Mouse (Mus musculus) heart, postnatal 25 days (tissue): Measurements from ENCODE around the gene Olfr1263. TPM values are rescaled to one million over a fixed set of nuclear protein-coding genes. Genes with fewer than 3 reads are reported as not detected.

Source experiments
- DNase-seq: peaks from one replicate; pipeline ENCODE4 v3.0.0; 2022; ENCODE audit warnings: low spot score
- intact Hi-C: fragments of 180-260 bp; cut with DNase I; formaldehyde crosslinking; loops from one replicate; pipeline ENCODE4 v1.15.1; 2025
- total RNA-seq, 2 experiments: library from RNA; stranded (reverse); gene quantifications; 2 replicates each; pipeline ENCODE4 v1.2.3; 2021

The Olfr1263 gene
- not detected for total RNA-seq

- DNase-seq, result no peak
- intact Hi-C loops, result no loop called here
Measured at GRCm38 (mm10) chr2:90011831-90012230, at the start of gene Olfr1263. Gene Olfr1263, plus strand, starts transcription at chr2:90012131.

GRCm38 (mm10) chr2:89974184-89974583 is 37.7 kb upstream of the Olfr1263 start, which contains the start of gene Olfr1260:
Gene Olfr1260, plus strand, starts transcription at chr2:89974340.
- no peak for DNase-seq
- intact Hi-C loops, result no loop called here

- intact Hi-C loops, result no loop called here
- DNase-seq, result no peak
Measured at GRCm38 (mm10) chr2:89977709-89978108, 34.2 kb upstream of the Olfr1263 start.

GRCm38 (mm10) chr2:89990921-89991320 is 21.0 kb upstream of the Olfr1263 start, which contains the start of gene Olfr1261:
Gene Olfr1261, plus strand, starts transcription at chr2:89991221.
- DNase-seq, result no peak
- intact Hi-C loops, result no loop called here

GRCm38 (mm10) chr2:89999845-90000244 is 12.1 kb upstream of the Olfr1263 start, which contains the start of gene Olfr1262:
Gene Olfr1262, plus strand, starts transcription at chr2:90000145.
- DNase-seq, result no peak

GRCm38 (mm10) chr2:90025477-90025876 is 13.5 kb downstream of the Olfr1263 start, which contains the start of gene Olfr1264:
Gene Olfr1264, minus strand, starts transcription at chr2:90025577.
- DNase-seq, result no peak
- intact Hi-C loops, result no loop called here

More at GRCm38 (mm10) chr2:89999845-90000244, 12.1 kb upstream of the Olfr1263 start, which contains the start of gene Olfr1262:
- intact Hi-C loops, result no loop called here

GRCm38 (mm10) chr2:90035037-90035436 is 23.1 kb downstream of the Olfr1263 start, which contains the start of gene Olfr1265:
Gene Olfr1265, plus strand, starts transcription at chr2:90035337.
- intact Hi-C loops, result no loop called here
- DNase-seq, result no peak

- intact Hi-C loops, result no loop called here
- no peak for DNase-seq
Measured at GRCm38 (mm10) chr2:90063494-90063893, 51.6 kb downstream of the Olfr1263 start, which contains the start of gene Olfr140. Gene Olfr140, minus strand, starts transcription at chr2:90063594.

Other genes with a start within 250 kb of the Olfr1263 start
- not detected for gene Olfr1254, start 218.5 kb upstream of the Olfr1263 start, total RNA-seq
- not detected for gene Olfr1255, start 200.1 kb upstream of the Olfr1263 start, total RNA-seq
- not detected for gene Olfr1256, start 170.6 kb upstream of the Olfr1263 start, total RNA-seq
- gene Olfr48, start 163.9 kb upstream of the Olfr1263 start, total RNA-seq, result not detected
- not detected for gene Olfr1257, start 133.7 kb upstream of the Olfr1263 start, total RNA-seq
- gene Olfr1258, start 84.8 kb upstream of the Olfr1263 start, total RNA-seq, result not detected
- gene Olfr1259, start 63.5 kb upstream of the Olfr1263 start, total RNA-seq, result not detected
- gene Olfr1260, start 37.8 kb upstream of the Olfr1263 start, total RNA-seq, result not detected
- gene Olfr1261, start 20.9 kb upstream of the Olfr1263 start, total RNA-seq, result not detected
- not detected for gene Olfr1262, start 12.0 kb upstream of the Olfr1263 start, total RNA-seq
- not detected for gene Olfr1264, start 13.4 kb downstream of the Olfr1263 start, total RNA-seq
- gene Olfr1265, start 23.2 kb downstream of the Olfr1263 start, total RNA-seq, result not detected
- gene Olfr140, start 51.5 kb downstream of the Olfr1263 start, total RNA-seq, result not detected
- gene Olfr1269, start 109.3 kb downstream of the Olfr1263 start, total RNA-seq, result not detected
- not detected for gene Olfr32, start 130.2 kb downstream of the Olfr1263 start, total RNA-seq
- not detected for gene Olfr1270, start 141.0 kb downstream of the Olfr1263 start, total RNA-seq
- gene Olfr1506, start 212.4 kb downstream of the Olfr1263 start, total RNA-seq, result not detected
- not detected for gene Olfr142, start 245.5 kb downstream of the Olfr1263 start, total RNA-seq